Mouse (Mus musculus) E14TG2a.4 (cell line): Measurements from ENCODE around the gene Cpeb4.

Experiments used
- CTCF ChIP-seq: conservative IDR thresholded peaks from 2 replicates; pipeline ENCODE4 v1.5.1; 2014; ENCODE audit warnings: low read length
- NANOG ChIP-seq: IDR thresholded peaks from 2 replicates; pipeline ENCODE4 v1.6.1; 2014; ENCODE audit warnings: borderline replicate concordance, low read length, mixed read lengths

- TF ChIP-seq CTCF (no peak), NANOG (no peak)
Measured at GRCm38 (mm10) chr11:31974826-31975225, 102.8 kb downstream of the Cpeb4 start.
